Mouse (Mus musculus): ENCODE measurements around the gene C2. TPM values are rescaled to one million over a fixed set of nuclear protein-coding genes. Genes with fewer than 3 reads are reported as not detected.
"Not testable (repeated sequence)": the region's sequence is repeated elsewhere in the genome, so short reads cannot be mapped to it uniquely, and the experiment has no call there.

Gene C2
- polyA plus RNA-seq, 1 experiment: 27.7 TPM

DNA sequence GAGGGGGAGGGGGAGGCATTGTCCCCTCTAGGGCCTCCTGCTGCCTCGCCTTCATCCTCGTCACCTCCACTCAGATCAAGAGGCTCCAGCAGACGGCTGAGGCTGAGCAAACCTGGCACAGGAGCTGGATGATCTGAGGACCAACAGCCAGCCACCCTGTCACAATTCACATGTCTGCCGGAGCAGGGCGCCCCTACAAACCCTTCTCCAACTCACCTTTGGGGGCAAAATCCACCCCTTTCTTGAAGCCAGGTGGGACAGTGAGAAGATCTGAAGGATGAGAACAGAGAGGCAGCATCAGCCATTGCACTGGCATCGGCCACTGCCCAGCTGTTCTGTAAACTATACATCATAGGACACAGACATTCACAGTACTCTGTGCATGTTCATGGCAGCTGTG, 50.9 kb downstream of the C2 start:
- DNase-seq: no peak
- H3K4me3 ChIP-seq (replicated peaks; ENCODE audit: extremely low read depth, low read depth, low read length): no peak overlapping the region
- 0 out of 2 replicates have a peak, but pooled peaks cover 3% of the 10 kb centered on the region for H3K4me1 ChIP-seq (ENCODE audit: control insufficient read depth, insufficient read depth, low read length)
- 88% methylated on average over 6 of the region's 6 CpGs for WGBS
- TF ChIP-seq CTCF (IDR thresholded peaks at IDR 0.05; ENCODE audit: insufficient read depth, low read length): no peak
- TF ChIP-seq POLR2A (IDR thresholded peaks at IDR 0.05; ENCODE audit: borderline replicate concordance, extremely low read depth, low read depth, low read length): no peak

GRCm38 (mm10) chr17:34844884-34845283, 53.2 kb downstream of the C2 start:
- 94% methylated on average over 13 of the region's 13 CpGs for WGBS
- Histone ChIP-seq H3K4me3 (replicated peaks; ENCODE audit: extremely low read depth, low read depth, low read length) (no peak overlapping the region), H3K4me1 (ENCODE audit: control insufficient read depth, insufficient read depth, low read length) (0 out of 2 replicates have a peak, but pooled peaks cover 3% of the 10 kb centered on the region)
- no peak for DNase-seq
- TF ChIP-seq CTCF (IDR thresholded peaks at IDR 0.05; ENCODE audit: insufficient read depth, low read length) (no peak), POLR2A (IDR thresholded peaks at IDR 0.05; ENCODE audit: borderline replicate concordance, extremely low read depth, low read depth, low read length) (no peak)

GRCm38 (mm10) chr17:34840736-34841307, 57.2 kb downstream of the C2 start:
- 78% methylated on average over 6 of the region's 6 CpGs for WGBS
- no peak overlapping the region for H3K4me3 ChIP-seq (replicated peaks; ENCODE audit: extremely low read depth, low read depth, low read length)
- no peak for DNase-seq
- no peak for TF ChIP-seq CTCF (IDR thresholded peaks at IDR 0.05; ENCODE audit: insufficient read depth, low read length)
- no peak for TF ChIP-seq POLR2A (IDR thresholded peaks at IDR 0.05; ENCODE audit: borderline replicate concordance, extremely low read depth, low read depth, low read length)
- H3K4me1 ChIP-seq (ENCODE audit: control insufficient read depth, insufficient read depth, low read length): peaks cover 8% of the 10 kb centered on the region

DNA sequence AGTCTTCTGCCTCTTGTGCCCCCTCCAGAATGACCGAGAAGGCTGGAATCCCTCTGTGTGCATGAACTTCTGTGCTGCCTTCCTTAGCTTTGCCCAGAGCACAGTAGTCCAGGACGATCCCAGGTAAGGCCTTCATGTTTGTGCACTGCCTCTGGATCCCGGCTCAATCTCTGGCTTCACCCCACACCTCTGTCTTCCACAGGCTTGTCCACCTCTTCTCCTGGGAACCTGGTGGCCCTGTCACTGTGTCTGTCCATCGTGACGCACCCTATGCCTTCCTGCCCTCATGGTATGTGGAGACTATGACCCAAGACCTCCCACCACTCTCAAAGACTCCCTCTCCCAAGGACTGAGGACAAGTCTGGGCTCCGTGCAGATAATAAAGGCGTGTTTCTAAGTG, 59.3 kb downstream of the C2 start:
- TF ChIP-seq CTCF (IDR thresholded peaks at IDR 0.05; ENCODE audit: insufficient read depth, low read length) (no peak), POLR2A (IDR thresholded peaks at IDR 0.05; ENCODE audit: borderline replicate concordance, extremely low read depth, low read depth, low read length) (no peak)
- Histone ChIP-seq H3K4me3 (replicated peaks; ENCODE audit: extremely low read depth, low read depth, low read length) (no peak overlapping the region), H3K4me1 (ENCODE audit: control insufficient read depth, insufficient read depth, low read length) (peaks cover 11% of the 10 kb centered on the region)
- 86% methylated on average over 7 of the region's 7 CpGs for WGBS
- DNase-seq: no peak

- Histone ChIP-seq H3K4me1 (ENCODE audit: control insufficient read depth, insufficient read depth, low read length) (peaks cover 11% of the 10 kb centered on the region), H3K4me3 (replicated peaks; ENCODE audit: extremely low read depth, low read depth, low read length) (peak overlapping the region; percentile 92)
- WGBS: 37% methylated on average over 43 of the region's 43 CpGs
- DNase-seq: no peak
- TF ChIP-seq CTCF (IDR thresholded peaks at IDR 0.05; ENCODE audit: insufficient read depth, low read length) (no peak), POLR2A (IDR thresholded peaks at IDR 0.05; ENCODE audit: borderline replicate concordance, extremely low read depth, low read depth, low read length) (no peak)
These were observed 60.4 kb downstream of the C2 start for GRCm38 (mm10) chr17:34837464-34838324.

GRCm38 (mm10) chr17:34836856-34837221, 61.2 kb downstream of the C2 start, which contains the start of the genes Stk19 and Dxo:
Gene Stk19 (minus strand): TSS chr17:34836945.
Gene Dxo (plus strand): TSS chr17:34837019.
- Histone ChIP-seq H3K4me1 (ENCODE audit: control insufficient read depth, insufficient read depth, low read length) (peaks cover 11% of the 10 kb centered on the region), H3K4me3 (replicated peaks; ENCODE audit: extremely low read depth, low read depth, low read length) (peak within 1 kb of the TSS; percentile 92)
- DNase-seq: peak; percentile 97
- under 1% methylated on average over 40 of the region's 40 CpGs for WGBS
- TF ChIP-seq POLR2A (IDR thresholded peaks at IDR 0.05; ENCODE audit: borderline replicate concordance, extremely low read depth, low read depth, low read length): peak; percentile 88
- no peak for TF ChIP-seq CTCF (IDR thresholded peaks at IDR 0.05; ENCODE audit: insufficient read depth, low read length)

- TF ChIP-seq POLR2A (IDR thresholded peaks at IDR 0.05; ENCODE audit: borderline replicate concordance, extremely low read depth, low read depth, low read length) (no peak), CTCF (IDR thresholded peaks at IDR 0.05; ENCODE audit: insufficient read depth, low read length) (no peak)
- peaks cover 11% of the 10 kb centered on the region for H3K4me1 ChIP-seq (ENCODE audit: control insufficient read depth, insufficient read depth, low read length)
- peak overlapping the region; percentile 83 for H3K4me3 ChIP-seq (replicated peaks; ENCODE audit: extremely low read depth, low read depth, low read length)
- no peak for DNase-seq
- WGBS: 4% methylated on average over 48 of the region's 48 CpGs
These were observed 61.8 kb downstream of the C2 start for GRCm38 (mm10) chr17:34836155-34836855.

DNA sequence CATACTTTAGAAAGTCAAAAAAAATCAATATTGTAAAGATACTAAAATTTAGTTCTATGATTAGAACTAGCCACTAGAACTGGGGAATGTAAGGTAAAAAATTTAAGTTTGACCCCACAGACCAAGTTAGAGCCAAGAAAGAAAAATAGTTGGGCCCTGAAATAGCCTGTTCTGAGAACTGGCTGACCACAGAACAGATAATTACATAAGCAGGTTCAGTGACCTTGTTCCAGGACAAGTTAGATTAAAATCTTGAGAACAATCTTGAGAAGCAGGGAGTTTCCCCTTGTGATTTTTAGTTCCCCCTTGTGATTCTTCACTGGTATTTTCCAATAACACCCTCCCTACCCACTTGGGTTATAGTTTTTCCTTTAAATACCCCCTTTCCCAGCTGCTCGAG, 67.3 kb downstream of the C2 start:
- WGBS: 97% methylated on average over 1 of the region's 1 CpGs
- H3K4me3 ChIP-seq (replicated peaks; ENCODE audit: extremely low read depth, low read depth, low read length); DNase-seq; H3K4me1 ChIP-seq (ENCODE audit: control insufficient read depth, insufficient read depth, low read length): not testable (repeated sequence)

- 73% methylated on average over 7 of the region's 7 CpGs for WGBS
- DNase-seq: no peak
- Histone ChIP-seq H3K4me1 (ENCODE audit: control insufficient read depth, insufficient read depth, low read length) (no peaks in the 10 kb centered on the region), H3K4me3 (replicated peaks; ENCODE audit: extremely low read depth, low read depth, low read length) (no peak overlapping the region)
- TF ChIP-seq CTCF (IDR thresholded peaks at IDR 0.05; ENCODE audit: insufficient read depth, low read length) (no peak), POLR2A (IDR thresholded peaks at IDR 0.05; ENCODE audit: borderline replicate concordance, extremely low read depth, low read depth, low read length) (no peak)
These were observed 83.2 kb downstream of the C2 start for GRCm38 (mm10) chr17:34814818-34815370.

Measured in lung, adult 2 months (tissue).